Mouse (Mus musculus) erythroblast, embryonic 14.5 days (primary cell): ENCODE results near the gene Espl1.

ENCODE experiments used
- GATA1 ChIP-seq: IDR thresholded peaks from 2 replicates; pipeline ENCODE4 v1.6.1; 2012; ENCODE audit warnings: low read length, inconsistent platforms, mixed read lengths
- TAL1 ChIP-seq: IDR thresholded peaks from 3 replicates; pipeline ENCODE4 v1.6.1; 2012; ENCODE audit warnings: low read length, inconsistent platforms, mixed read lengths

DNA sequence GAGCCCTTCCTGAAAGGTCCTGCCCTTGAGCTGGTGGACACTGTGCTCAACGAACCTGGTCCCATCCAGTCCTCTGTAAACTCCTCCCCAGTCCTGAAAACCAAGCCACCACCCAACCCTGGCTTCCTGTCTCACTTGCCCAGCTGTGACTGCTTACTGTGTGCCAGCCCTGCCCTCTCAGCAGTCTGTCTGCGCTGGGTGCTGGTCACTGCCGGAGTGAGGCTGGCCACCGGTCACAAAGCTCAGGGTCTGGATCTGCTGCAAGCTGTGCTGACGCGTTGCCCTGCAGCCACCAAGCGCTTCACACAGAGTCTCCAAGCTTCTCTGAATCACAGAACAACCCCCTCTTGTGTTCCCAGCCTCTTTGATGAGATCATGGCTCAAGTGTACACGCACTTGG, 19.2 kb downstream of the Espl1 start:
- TF ChIP-seq TAL1: no peak
- TF ChIP-seq GATA1: no peak
